Mouse (Mus musculus): ENCODE results near the gene Ikzf3. TPM values are rescaled to one million over a fixed set of nuclear protein-coding genes. Genes with fewer than 3 reads are reported as not detected.

The Ikzf3 gene
- polyA plus RNA-seq, 2 experiments = 0.23 to 0.45 TPM

GRCm38 (mm10) chr11:98449921-98450771, 95.7 kb downstream of the Ikzf3 start:
- H3K9me3 ChIP-seq (ENCODE audit: control insufficient read depth, low read length) = no peaks in the 10 kb centered on the region
- WGBS = 74% methylated on average over 20 of the region's 20 CpGs
- no peak overlapping the region for H3K9ac ChIP-seq (ENCODE audit: low read depth, low read length, severe bottlenecking)
- no peak for TF ChIP-seq POLR2A (IDR thresholded peaks at IDR 0.05; ENCODE audit: borderline replicate concordance, extremely low read depth, insufficient read depth, insufficient read length)
- H3K4me1 ChIP-seq (ENCODE audit: control insufficient read depth, insufficient read depth, low read length) = peaks cover 7% of the 10 kb centered on the region; the same call in 1 of the 2 replicates
- H3K27me3 ChIP-seq (ENCODE audit: control insufficient read depth, insufficient read depth, low read length) = peaks cover 13% of the 10 kb centered on the region; the same call in 1 of the 2 replicates
- no peak overlapping the region for H3K4me2 ChIP-seq (replicated peaks; ENCODE audit: low read depth, low read length, severe bottlenecking)
- H3K36me3 ChIP-seq (ENCODE audit: control insufficient read depth, insufficient read depth, low read length) = no peaks in the 10 kb centered on the region
- no peak for DNase-seq (ENCODE audit: low spot score)
- H3K4me3 ChIP-seq (replicated peaks; ENCODE audit: low read length) = no peak overlapping the region
- no peak for ATAC-seq (ENCODE audit: low FRiP score, low read depth)
- H3K27ac ChIP-seq (replicated peaks; ENCODE audit: low read depth, low read length) = no peak overlapping the region

- no peak for ATAC-seq (ENCODE audit: low FRiP score, low read depth)
- WGBS = 92% methylated on average over 3 of the region's 3 CpGs
- Histone ChIP-seq H3K36me3 (ENCODE audit: control insufficient read depth, insufficient read depth, low read length) (no peaks in the 10 kb centered on the region), H3K27ac (replicated peaks; ENCODE audit: low read depth, low read length) (no peak overlapping the region), H3K9ac (ENCODE audit: low read depth, low read length, severe bottlenecking) (no peak overlapping the region), H3K9me3 (ENCODE audit: control insufficient read depth, low read length) (no peaks in the 10 kb centered on the region), H3K4me3 (replicated peaks; ENCODE audit: low read length) (no peak overlapping the region), H3K27me3 (ENCODE audit: control insufficient read depth, insufficient read depth, low read length) (peaks cover 13% of the 10 kb centered on the region; the same call in 1 of the 2 replicates), H3K4me1 (ENCODE audit: control insufficient read depth, insufficient read depth, low read length) (peaks cover 7% of the 10 kb centered on the region; the same call in 1 of the 2 replicates), H3K4me2 (replicated peaks; ENCODE audit: low read depth, low read length, severe bottlenecking) (no peak overlapping the region)
- no peak for TF ChIP-seq POLR2A (IDR thresholded peaks at IDR 0.05; ENCODE audit: borderline replicate concordance, extremely low read depth, insufficient read depth, insufficient read length)
- no peak for DNase-seq (ENCODE audit: low spot score)
These were observed 96.4 kb downstream of the Ikzf3 start for GRCm38 (mm10) chr11:98449419-98449818.

- Histone ChIP-seq H3K4me2 (replicated peaks; ENCODE audit: low read depth, low read length, severe bottlenecking) (peak overlapping the region; percentile 24; the same call in 1 of the 2 replicates), H3K4me1 (ENCODE audit: control insufficient read depth, insufficient read depth, low read length) (peaks cover 7% of the 10 kb centered on the region; the same call in 1 of the 2 replicates), H3K27ac (replicated peaks; ENCODE audit: low read depth, low read length) (no peak overlapping the region), H3K9me3 (ENCODE audit: control insufficient read depth, low read length) (no peaks in the 10 kb centered on the region), H3K36me3 (ENCODE audit: control insufficient read depth, insufficient read depth, low read length) (no peaks in the 10 kb centered on the region), H3K27me3 (ENCODE audit: control insufficient read depth, insufficient read depth, low read length) (peaks cover 13% of the 10 kb centered on the region; the same call in 1 of the 2 replicates), H3K9ac (ENCODE audit: low read depth, low read length, severe bottlenecking) (no peak overlapping the region), H3K4me3 (replicated peaks; ENCODE audit: low read length) (no peak overlapping the region)
- WGBS = 30% methylated on average over 13 of the region's 13 CpGs
- DNase-seq (ENCODE audit: low spot score) = no peak
- no peak for TF ChIP-seq POLR2A (IDR thresholded peaks at IDR 0.05; ENCODE audit: borderline replicate concordance, extremely low read depth, insufficient read depth, insufficient read length)
- no peak for ATAC-seq (ENCODE audit: low FRiP score, low read depth)
These were observed 97.5 kb downstream of the Ikzf3 start for GRCm38 (mm10) chr11:98448191-98448790.

GRCm38 (mm10) chr11:98447475-98447834, 98.4 kb downstream of the Ikzf3 start:
- Histone ChIP-seq H3K9ac (ENCODE audit: low read depth, low read length, severe bottlenecking) (no peak overlapping the region), H3K4me1 (ENCODE audit: control insufficient read depth, insufficient read depth, low read length) (peaks cover 7% of the 10 kb centered on the region; the same call in 1 of the 2 replicates), H3K4me2 (replicated peaks; ENCODE audit: low read depth, low read length, severe bottlenecking) (peak overlapping the region; percentile 24), H3K27ac (replicated peaks; ENCODE audit: low read depth, low read length) (no peak overlapping the region), H3K9me3 (ENCODE audit: control insufficient read depth, low read length) (no peaks in the 10 kb centered on the region), H3K36me3 (ENCODE audit: control insufficient read depth, insufficient read depth, low read length) (no peaks in the 10 kb centered on the region), H3K27me3 (ENCODE audit: control insufficient read depth, insufficient read depth, low read length) (peaks cover 13% of the 10 kb centered on the region; the same call in 1 of the 2 replicates), H3K4me3 (replicated peaks; ENCODE audit: low read length) (peak overlapping the region; percentile 22)
- 13% methylated on average over 7 of the region's 7 CpGs for WGBS
- TF ChIP-seq POLR2A (IDR thresholded peaks at IDR 0.05; ENCODE audit: borderline replicate concordance, extremely low read depth, insufficient read depth, insufficient read length) = no peak
- DNase-seq (ENCODE audit: low spot score) = no peak
- ATAC-seq (ENCODE audit: low FRiP score, low read depth) = no peak
